Mouse (Mus musculus) myocyte (in vitro differentiated cells): Measurements from ENCODE around the gene Angptl4.

ENCODE experiments used
- POLR2A ChIP-seq: IDR thresholded peaks from one replicate; pipeline ENCODE4 v1.6.1; 2011; ENCODE audit warnings: low read depth, mild to moderate bottlenecking, control low read depth, moderate library complexity; ENCODE audit not compliant: insufficient read length
- REST ChIP-seq: IDR thresholded peaks from one replicate; pipeline ENCODE4 v1.6.1; 2011; ENCODE audit warnings: mild to moderate bottlenecking, control low read depth, moderate library complexity; ENCODE audit not compliant: insufficient read depth, insufficient read length
- USF1 ChIP-seq: IDR thresholded peaks from one replicate; pipeline ENCODE4 v1.6.1; 2011; ENCODE audit warnings: low read depth, mild to moderate bottlenecking, control low read depth, moderate library complexity

GRCm38 (mm10) chr17:33804745-33805144 is 23.1 kb upstream of the Angptl4 start:
- no peak for TF ChIP-seq REST
- TF ChIP-seq POLR2A, result no peak
- TF ChIP-seq USF1, result no peak
